Mouse (Mus musculus): Measurements from ENCODE around the gene Kmt2c. TPM values are rescaled to one million over a fixed set of nuclear protein-coding genes. Genes with fewer than 3 reads are reported as not detected.

Gene Kmt2c
- total and polyA plus RNA-seq, 3 experiments = 6.7 to 14.6 (median 12.7) TPM

DNA sequence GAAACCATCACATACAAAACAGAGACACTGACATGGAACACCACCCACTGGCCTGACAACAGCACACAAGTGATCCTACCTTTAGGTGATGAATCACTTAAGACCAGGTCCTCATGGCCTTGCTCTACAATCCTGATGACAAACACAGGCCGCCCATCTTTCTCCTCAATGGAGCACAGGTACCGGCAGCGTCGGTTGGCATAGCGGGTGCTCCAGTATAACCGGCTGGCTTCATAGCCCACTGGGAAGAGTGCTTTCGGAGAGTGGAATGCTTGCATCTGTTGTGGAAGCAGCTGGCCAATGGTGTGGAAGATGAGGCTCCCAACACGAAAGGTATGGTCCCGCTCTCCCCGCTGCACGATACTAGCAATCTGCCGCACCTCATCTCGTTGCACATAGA is 214.6 kb downstream of the Kmt2c start:
- in situ Hi-C loops (cut with MboI; ENCODE audit: low pct_ligation_motif_present, low pct_unique_long_range_greater_than_20kb, low sequenced_read_pairs) = no loop called here
- H3K4me3 ChIP-seq (replicated peaks in 1 of 3; ENCODE audit: low read depth in 2 of 3, low read length in 2 of 3, poor library complexity in 1 of 3) = no peak overlapping the region
- no peaks in the 10 kb centered on the region for H3K4me1 ChIP-seq (ENCODE audit: control insufficient read depth in 1 of 2, insufficient read depth in 2 of 2)
- no peak for DNase-seq (ENCODE audit: extremely low read depth)
- dilution Hi-C loops (cut with MboI; ENCODE audit: extremely low pct_ligation_motif_present, extremely low pct_unique_long_range_greater_than_20kb, low sequenced_read_pairs) = no loop called here
- no peaks in the 10 kb centered on the region for H3K27me3 ChIP-seq (replicated peaks)
- TF ChIP-seq HCFC1 (IDR thresholded peaks at IDR 0.05; ENCODE audit: low read depth, low read length) (no peak), IRF4 (IDR thresholded peaks at IDR 0.05; ENCODE audit: low read depth, low read length) (no peak), CHD2 (IDR thresholded peaks at IDR 0.05; ENCODE audit: low read length) (no peak), TCF12 (IDR thresholded peaks at IDR 0.05; ENCODE audit: low read depth, low read length) (no peak), JUN (IDR thresholded peaks at IDR 0.05; ENCODE audit: insufficient read depth, low read depth, low read length) (no peak), USF2 (conservative IDR thresholded peaks at IDR 0.05; ENCODE audit: low read depth, low read length) (no peak), RCOR1 (conservative IDR thresholded peaks at IDR 0.05; ENCODE audit: low read depth, low read length) (no peak), NRF1 (IDR thresholded peaks at IDR 0.05; ENCODE audit: low read depth, low read length) (no peak), SMC3 (IDR thresholded peaks at IDR 0.05; ENCODE audit: low read depth, low read length) (no peak), ELF1 (IDR thresholded peaks at IDR 0.05; ENCODE audit: low read depth, low read length) (no peak), UBTF (IDR thresholded peaks at IDR 0.05; ENCODE audit: low read depth, low read length) (no peak), ZC3H11A (IDR thresholded peaks at IDR 0.05; ENCODE audit: low read depth, low read length) (no peak), TBP (conservative IDR thresholded peaks at IDR 0.05; ENCODE audit: low read depth, low read length) (no peak), ZNF384 (IDR thresholded peaks at IDR 0.05; ENCODE audit: low read depth, low read length) (no peak), CHD1 (IDR thresholded peaks at IDR 0.05; ENCODE audit: low read depth, low read length) (no peak), ZMIZ1 (IDR thresholded peaks at IDR 0.05; ENCODE audit: low read depth, low read length) (no peak), SIN3A (IDR thresholded peaks at IDR 0.05; ENCODE audit: low read length) (no peak), PAX5 (IDR thresholded peaks at IDR 0.05; ENCODE audit: low read length) (no peak), MYC (IDR thresholded peaks at IDR 0.05; ENCODE audit: low read depth, low read length) (no peak), E2F4 (IDR thresholded peaks at IDR 0.05; ENCODE audit: insufficient replicate concordance, low read depth, low read length) (no peak)
- no peaks in the 10 kb centered on the region for H3K9me3 ChIP-seq (replicated peaks; ENCODE audit: low read length)
- no peak overlapping the region for H3K4me2 ChIP-seq (ENCODE audit: insufficient read depth, low read depth, poor library complexity, severe bottlenecking)
- H3K27ac ChIP-seq (ENCODE audit: insufficient read depth, low read depth) = no peak overlapping the region
- peaks cover 36 to 80% of the 10 kb centered on the region in 2 experiments for H3K36me3 ChIP-seq (replicated peaks in 1 of 2; ENCODE audit: control insufficient read depth in 1 of 2, insufficient read depth in 1 of 2, low read length in 1 of 2)
- H3K9ac ChIP-seq (ENCODE audit: insufficient read depth, low read depth) = no peak overlapping the region
- no peaks in the 10 kb centered on the region for H3K79me2 ChIP-seq (replicated peaks; ENCODE audit: control insufficient read depth, extremely low read depth, insufficient read depth, poor library complexity, severe bottlenecking)

DNA sequence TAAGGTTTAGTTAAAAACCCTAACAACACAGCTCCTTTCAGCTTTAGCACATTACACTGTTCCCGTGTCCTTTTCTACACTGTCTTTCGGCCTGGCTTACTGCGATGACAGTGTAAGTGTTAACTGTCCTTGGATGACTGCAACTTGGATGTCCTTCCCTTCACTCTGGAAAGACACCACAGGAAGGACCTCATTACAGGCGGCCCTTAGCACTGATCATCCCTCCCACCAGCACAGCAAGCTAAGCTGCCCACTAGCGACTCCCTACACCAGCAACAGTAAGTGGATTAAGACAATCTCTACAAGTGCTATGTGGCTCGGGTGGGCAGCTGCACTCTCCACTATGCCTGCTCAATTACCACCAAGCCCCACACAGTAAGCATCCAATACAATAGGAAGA is 222.2 kb downstream of the Kmt2c start:
- Histone ChIP-seq H3K79me2 (replicated peaks; ENCODE audit: control insufficient read depth, extremely low read depth, insufficient read depth, poor library complexity, severe bottlenecking) (no peaks in the 10 kb centered on the region), H3K27me3 (replicated peaks) (no peaks in the 10 kb centered on the region), H3K4me3 (replicated peaks in 1 of 3; ENCODE audit: low read depth in 2 of 3, low read length in 2 of 3, poor library complexity in 1 of 3) (no peak overlapping the region), H3K27ac (ENCODE audit: insufficient read depth, low read depth) (no peak overlapping the region), H3K9me3 (replicated peaks; ENCODE audit: low read length) (no peaks in the 10 kb centered on the region), H3K4me2 (ENCODE audit: insufficient read depth, low read depth, poor library complexity, severe bottlenecking) (no peak overlapping the region), H3K9ac (ENCODE audit: insufficient read depth, low read depth) (no peak overlapping the region), H3K4me1 (ENCODE audit: control insufficient read depth in 1 of 2, insufficient read depth in 2 of 2) (no peaks in the 10 kb centered on the region), H3K36me3 (replicated peaks in 1 of 2; ENCODE audit: control insufficient read depth in 1 of 2, insufficient read depth in 1 of 2, low read length in 1 of 2) (peaks cover 41 to 69% of the 10 kb centered on the region in 2 experiments)
- no peak for TF ChIP-seq POLR2AphosphoS2 (IDR thresholded peaks at IDR 0.05; ENCODE audit: low read depth, low read length)
- no peak for TF ChIP-seq ELF1 (IDR thresholded peaks at IDR 0.05; ENCODE audit: low read depth, low read length)
- TF ChIP-seq TCF12 (IDR thresholded peaks at IDR 0.05; ENCODE audit: low read depth, low read length) = no peak
- no peak for TF ChIP-seq KAT2A (IDR thresholded peaks at IDR 0.05; ENCODE audit: insufficient replicate concordance, low read length)
- no peak for TF ChIP-seq NELFE (IDR thresholded peaks at IDR 0.05; ENCODE audit: low read depth, low read length)
- TF ChIP-seq ZMIZ1 (IDR thresholded peaks at IDR 0.05; ENCODE audit: low read depth, low read length) = no peak
- no peak for TF ChIP-seq UBTF (IDR thresholded peaks at IDR 0.05; ENCODE audit: low read depth, low read length)
- no peak for TF ChIP-seq ZNF384 (IDR thresholded peaks at IDR 0.05; ENCODE audit: low read depth, low read length)
- no peak for TF ChIP-seq ETS1 (conservative IDR thresholded peaks at IDR 0.05; ENCODE audit: low read depth, low read length)
- TF ChIP-seq MEF2A (IDR thresholded peaks at IDR 0.05; ENCODE audit: borderline replicate concordance, low read depth, low read length) = no peak
- no peak for TF ChIP-seq GABPA (IDR thresholded peaks at IDR 0.05; ENCODE audit: insufficient replicate concordance, low read depth, low read length)
- no peak for TF ChIP-seq CTCF (conservative IDR thresholded peaks at IDR 0.05 in 1 of 2, IDR thresholded peaks at IDR 0.05 in 1 of 2; ENCODE audit: low read depth in 2 of 2, low read length in 2 of 2)
- in situ Hi-C loops (cut with MboI; ENCODE audit: low pct_ligation_motif_present, low pct_unique_long_range_greater_than_20kb, low sequenced_read_pairs) (no loop called here), dilution Hi-C loops (cut with MboI; ENCODE audit: extremely low pct_ligation_motif_present, extremely low pct_unique_long_range_greater_than_20kb, low sequenced_read_pairs) (no loop called here)
- DNase-seq (ENCODE audit: extremely low read depth) = no peak
